Mouse (Mus musculus) embryo, embryonic 11 days (tissue): ENCODE results near the gene Ep300.

ENCODE experiments used
- DNase-seq: peaks from one replicate; pipeline ENCODE4 v3.0.0-alpha.2; 2015

The Ep300 gene

DNA sequence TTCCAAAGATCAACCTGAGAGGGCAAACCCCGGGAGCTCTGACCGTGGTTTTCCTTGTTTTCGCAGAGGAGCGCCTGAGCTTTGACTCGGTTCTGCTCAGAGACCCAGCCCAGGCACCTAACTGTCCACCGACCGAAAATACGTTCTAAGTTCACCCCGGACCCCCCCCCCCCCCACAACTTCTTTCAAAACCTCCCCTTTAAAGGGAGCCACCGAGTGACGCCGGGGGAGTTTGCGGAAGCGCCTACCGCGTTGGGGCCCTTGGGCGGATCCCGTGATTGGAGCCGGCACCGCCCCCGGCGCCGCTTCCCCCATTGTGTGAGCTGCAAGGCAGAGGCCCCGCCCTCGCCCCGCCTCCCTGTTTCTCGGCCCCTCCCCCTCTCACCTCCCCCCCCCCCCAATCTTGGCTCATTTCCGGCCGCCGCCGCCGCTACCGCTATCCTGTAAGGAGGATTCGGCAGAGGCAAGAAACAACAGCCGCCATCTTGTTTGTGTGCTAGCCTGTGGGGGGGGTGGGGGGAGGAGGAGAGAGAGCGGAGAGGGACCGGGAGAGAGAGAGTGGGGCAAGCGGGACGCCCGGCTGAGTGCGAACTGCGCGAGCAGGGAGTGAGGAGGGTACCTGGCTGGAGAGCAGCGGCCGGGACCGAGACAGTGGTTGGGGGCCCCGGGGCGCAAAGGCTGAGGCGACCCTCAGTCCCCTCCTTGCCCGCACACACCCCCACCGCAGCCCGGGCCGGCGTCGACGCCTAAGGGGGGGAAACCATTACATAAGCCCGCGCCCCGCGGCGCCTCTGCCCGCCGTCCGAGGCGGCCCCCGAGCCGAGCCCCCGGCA lies at the start of gene Ep300:
Gene Ep300, plus strand, starts transcription at position 439 of the 833 bp plus-strand sequence.
- peak; percentile 99 for DNase-seq

- DNase-seq: peak; percentile 52
Measured at GRCm38 (mm10) chr15:81535881-81536351, 49.2 kb upstream of the Ep300 start.

- no peak for DNase-seq
Measured at GRCm38 (mm10) chr15:81538149-81538548, 47.0 kb upstream of the Ep300 start.

- DNase-seq: no peak
Measured at GRCm38 (mm10) chr15:81539560-81539959, 45.6 kb upstream of the Ep300 start.

DNA sequence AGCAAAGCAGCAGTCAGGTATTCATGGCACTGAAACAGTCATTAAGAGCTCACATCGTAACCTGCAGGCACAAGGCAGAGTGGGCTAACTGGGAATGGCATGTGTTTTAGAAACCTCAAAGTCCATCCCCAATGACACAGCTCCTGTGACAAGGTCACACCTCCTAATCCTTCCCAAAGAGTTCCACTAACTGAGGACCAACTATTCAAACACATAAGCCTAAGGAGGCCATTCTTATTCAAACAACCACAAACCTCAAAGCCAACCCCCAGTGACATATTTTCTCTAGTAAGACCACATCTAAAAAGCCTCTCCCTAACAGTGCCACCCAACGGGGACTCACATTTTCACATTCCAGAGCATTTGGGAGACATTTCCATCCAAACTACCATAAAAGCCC lies 40.2 kb upstream of the Ep300 start:
- no peak for DNase-seq

DNA sequence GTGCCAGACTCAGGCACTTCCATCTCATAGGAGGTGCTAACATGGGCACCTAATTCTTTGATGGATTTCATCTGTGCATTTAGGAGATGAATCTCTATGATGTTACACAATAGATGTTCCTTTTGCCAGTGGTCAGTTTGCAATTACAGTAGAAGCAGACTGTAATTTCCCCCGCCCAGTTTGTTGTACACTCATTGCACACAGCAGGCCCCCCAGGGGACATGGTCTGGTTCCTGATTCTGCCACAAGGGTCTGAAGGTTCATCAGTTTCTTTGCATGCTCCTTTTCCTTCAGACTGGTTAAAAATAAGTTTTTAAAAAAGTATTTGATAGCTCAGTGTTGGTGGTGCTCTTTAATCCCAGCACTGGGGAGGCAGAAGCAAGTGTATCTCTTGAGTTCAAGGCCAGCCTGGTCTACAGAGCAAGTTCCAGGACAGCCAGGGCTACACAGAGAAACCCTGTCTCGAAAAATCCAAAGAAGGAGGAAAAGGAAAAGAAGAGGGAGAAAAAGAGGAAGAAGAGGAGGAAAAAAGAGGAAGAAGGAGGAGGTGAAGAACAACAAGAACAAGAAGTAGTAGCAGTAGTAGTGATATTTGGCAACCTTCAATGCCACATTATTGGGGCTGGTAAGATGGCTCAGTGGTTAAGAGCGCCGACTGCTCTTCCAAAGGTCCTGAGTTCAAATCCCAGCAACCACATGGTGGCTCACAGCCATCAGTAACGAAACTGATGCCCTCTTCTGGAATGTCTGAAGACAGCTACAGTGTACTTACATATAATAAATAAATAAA lies 39.6 kb upstream of the Ep300 start:
- DNase-seq: no peak

GRCm38 (mm10) chr15:81553455-81553854 lies 31.7 kb upstream of the Ep300 start:
- DNase-seq: no peak

- DNase-seq: peak; percentile 60
Measured at GRCm38 (mm10) chr15:81554558-81555297, 30.4 kb upstream of the Ep300 start.

DNA sequence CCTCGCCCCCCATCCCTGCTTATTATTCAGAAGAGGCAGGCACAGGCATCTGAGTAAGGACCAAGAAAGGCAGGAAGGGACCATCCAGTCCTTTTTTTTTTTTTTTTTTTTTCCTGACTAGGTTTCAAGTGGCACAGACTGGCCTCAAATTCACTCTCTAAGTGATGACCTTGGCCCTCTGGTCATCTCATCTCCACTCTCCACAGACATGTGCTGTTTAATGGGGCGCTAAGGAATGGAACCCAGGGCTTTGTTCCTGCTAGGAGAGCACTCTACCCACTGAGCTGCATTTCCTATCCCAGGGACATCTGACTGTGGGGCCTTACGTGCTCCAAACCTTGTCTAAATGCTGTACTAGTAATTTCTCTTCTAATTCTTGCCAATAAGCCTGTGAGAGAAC lies 29.2 kb upstream of the Ep300 start:
- no peak for DNase-seq

DNA sequence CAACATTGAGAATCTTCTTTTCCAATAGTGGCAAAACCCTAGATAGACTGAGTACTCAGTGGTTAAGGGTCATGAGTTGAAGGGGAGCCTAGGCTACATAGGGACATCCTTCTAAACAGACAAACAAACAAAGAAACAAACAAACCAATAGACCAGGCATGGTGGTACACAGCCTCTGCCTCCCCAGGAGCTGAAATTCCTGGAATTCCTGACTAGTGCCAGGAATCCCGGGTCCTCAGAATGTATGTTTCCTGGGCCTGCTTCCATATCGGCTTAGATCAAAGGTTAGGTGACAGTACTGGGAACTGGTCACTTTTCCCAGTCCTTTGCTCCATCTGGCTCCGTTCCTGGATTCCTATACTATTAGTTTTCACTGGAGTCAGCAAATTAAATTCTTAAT lies 23.6 kb upstream of the Ep300 start:
- no peak for DNase-seq

DNA sequence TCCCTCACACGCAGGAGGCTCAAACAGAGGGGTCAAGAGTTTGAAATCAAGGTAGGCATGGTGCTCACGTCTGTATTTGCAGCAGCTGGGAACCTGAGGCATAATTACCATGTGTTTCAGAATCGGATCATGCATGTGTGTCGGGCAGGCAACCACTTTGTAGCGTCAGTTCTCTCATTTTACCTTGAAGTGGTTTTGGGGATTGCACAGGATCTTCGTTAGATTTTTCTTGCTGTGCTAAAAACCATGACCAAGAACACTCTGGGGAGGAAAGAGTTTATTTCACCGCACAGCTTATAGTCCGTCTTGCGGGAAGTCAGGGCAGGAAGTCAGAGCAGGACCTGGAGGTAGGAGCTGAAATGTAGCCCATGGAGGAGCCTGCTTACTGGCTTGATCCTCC lies 23.2 kb upstream of the Ep300 start:
- no peak for DNase-seq

- DNase-seq: no peak
Measured at GRCm38 (mm10) chr15:81562491-81563488, 22.4 kb upstream of the Ep300 start.

DNA sequence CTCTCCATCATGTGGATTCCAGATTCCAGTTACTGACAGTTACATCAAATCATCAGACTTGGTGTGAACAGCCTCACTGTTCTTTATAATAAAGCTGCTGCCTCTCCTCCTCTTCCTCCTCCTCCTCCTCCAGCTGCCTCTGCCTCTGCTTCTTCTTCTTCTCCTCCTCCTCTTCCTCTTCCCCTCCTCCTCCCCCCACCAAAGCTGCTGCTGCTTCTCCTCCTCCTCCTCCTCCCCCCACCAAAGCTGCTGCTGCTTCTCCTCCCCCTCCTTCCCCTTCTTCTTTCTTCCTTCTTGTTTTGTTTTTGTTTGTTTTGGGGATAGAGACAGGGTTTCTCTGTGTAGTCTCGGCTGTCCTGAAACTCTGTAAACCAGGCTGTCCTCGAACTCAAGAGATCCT lies 17.1 kb upstream of the Ep300 start:
- DNase-seq: no peak

DNA sequence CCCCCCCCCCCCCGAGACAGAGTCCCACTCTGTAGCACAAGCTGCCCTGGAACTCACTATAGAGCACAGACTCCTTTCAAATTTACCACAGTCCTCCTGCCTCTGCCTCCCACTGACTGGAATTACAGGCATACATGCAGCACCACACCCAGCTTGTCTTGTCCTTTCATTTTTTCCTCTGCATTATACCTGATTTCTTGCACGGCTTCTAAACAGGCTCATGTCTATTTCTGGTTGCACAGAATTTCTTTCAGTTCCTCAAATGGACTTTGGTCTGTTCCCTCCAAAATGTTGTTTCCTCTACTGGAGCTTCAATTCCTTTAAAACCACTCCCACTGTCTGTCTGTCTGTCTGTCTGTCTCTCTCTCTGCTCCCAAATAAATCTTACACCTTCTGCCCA lies 16.6 kb upstream of the Ep300 start:
- no peak for DNase-seq

DNA sequence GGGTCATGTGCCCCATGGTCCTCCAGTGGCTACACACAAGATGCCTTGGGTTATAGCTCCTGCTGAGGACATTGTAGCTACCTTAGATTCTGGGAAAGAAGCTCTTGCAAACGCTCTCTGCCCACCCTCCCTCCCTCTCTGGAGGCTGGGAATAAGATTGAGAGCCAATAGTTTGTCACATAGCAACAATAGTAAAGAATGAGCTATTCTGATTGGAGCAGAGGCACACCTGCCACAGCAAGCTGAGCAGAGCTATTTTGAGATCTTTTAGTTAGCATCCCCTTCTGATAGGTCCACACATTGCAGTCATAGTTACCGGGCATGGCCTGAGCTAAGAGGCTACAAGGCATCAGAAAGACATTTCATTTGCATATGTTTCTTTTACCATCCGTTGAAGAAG lies 8.2 kb upstream of the Ep300 start:
- no peak for DNase-seq

DNA sequence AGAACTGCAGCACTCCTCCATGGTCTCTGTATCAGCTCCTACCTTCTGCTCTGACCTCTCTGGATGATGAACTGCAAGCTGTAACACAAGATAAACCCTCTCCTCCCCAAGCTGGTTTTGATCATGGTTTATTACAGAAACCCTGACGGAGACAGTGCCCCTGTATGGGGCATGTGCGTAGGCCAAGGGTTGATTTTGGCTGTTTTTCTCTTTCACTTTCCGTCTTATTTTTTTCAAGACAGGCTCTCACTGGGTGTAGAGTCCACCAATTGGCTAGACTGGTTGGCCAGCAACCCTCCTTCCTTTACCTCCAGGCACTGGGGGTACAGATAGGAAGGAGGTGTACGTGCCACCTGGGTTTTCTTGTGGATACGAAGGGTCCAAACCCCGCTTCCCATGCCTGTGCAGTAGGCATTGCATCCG lies 7.4 kb upstream of the Ep300 start:
- DNase-seq: no peak

GRCm38 (mm10) chr15:81584466-81584865 lies 685 bp upstream of the Ep300 start:
- no peak for DNase-seq

DNA sequence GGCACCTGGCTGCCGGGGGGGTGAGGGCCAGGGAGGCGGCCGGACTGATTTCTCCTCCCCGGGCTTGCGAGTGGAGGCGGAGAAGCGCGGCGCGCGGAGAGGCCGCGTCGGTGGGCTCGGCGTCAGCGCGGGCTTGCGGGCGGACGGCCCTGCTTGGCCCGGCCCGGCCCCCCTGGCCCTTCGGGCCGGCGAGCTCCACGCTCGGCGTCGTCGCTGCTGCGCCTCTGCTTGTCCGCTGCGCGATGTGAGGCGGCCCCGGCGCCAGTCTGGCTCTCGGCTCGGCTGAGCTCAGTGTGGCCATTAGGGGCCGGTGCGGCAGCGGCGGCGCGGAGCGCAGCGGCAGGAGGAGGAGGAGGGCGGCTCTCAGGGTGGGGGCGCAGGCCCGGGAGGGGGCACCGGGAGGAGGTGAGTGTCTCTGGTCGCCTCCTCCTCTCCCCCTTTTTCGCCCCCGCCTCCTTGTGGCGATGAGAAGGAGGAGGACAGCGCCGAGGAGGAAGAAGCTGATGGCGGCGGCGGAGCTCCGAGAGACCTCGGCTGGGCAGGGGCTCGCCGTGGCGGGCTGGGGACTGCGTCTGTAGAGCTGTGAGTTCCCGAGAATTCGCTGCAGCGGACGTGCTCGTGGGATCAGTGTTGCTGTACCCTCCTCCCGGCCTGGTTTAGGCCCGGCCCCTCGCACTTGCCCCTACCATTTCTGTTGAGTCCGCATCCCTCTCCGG lies 753 bp downstream of the Ep300 start:
- DNase-seq: peak; percentile 89

DNA sequence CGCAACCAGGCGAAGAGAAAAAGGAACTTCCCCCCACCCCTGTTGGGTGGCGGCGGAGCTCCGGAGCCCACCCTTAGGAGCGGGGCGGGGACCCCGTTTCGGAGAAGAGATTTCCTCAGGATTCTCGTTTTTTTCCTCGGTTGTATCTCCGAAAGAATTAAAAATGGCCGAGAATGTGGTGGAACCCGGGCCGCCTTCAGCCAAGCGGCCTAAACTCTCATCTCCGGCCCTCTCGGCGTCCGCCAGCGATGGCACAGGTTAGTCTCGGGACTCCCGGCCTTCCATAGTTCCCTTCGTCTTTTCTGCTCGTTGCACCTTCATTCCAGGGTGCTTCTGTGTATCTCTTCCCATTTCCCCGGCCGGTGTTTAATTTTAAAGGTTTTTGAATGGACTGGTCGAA lies 1.3 kb downstream of the Ep300 start:
- peak; percentile 57 for DNase-seq

DNA sequence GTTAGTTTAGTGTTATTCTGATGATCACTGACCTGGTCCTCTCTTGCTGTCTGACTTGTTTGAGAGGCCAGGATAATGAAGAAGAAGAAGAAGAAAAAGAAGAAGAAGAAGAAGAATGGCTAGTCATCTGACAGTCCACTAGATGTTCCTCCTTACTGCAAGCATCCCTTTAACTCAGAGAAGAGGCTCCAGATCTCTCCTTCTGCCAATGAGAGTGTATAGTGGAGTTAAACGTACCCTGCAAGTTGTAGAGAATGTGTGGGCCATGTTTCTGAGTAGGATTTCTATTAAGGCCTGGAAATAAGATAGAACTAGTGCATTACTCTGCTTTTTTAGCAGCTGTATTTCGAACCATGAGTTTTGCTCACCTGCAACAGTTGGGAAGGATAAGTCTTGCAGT lies 2.5 kb downstream of the Ep300 start:
- DNase-seq: no peak

DNA sequence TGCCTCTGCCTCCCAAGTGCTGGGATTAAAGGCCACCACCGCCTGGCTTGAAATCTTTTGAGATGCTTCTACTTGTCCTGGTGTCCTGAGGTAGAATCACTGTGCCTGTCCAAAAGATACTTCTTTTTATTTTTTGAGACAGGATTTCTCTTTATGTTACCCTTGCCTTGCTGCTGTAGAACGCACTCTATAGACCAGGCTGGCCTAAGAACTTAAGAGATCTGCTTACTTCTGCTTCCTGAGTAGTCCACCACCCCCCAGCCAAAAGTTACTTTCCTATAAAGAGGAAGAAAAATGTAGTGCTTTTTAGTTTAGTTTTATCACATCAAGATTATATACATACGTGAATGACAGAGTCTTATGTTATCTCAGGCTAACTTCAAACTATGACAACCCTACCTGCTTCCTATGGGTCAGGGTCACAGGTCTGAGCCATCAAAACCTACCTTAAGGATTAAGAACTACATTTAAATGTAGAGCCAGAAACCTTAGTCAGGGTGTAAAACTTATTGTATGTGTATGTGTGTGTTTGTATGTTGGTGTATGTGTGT lies 9.1 kb downstream of the Ep300 start:
- no peak for DNase-seq
